Mouse (Mus musculus) heart, embryonic 12.5 days (tissue): Measurements from ENCODE around the gene 1810049J17Rik. TPM values are rescaled to one million over a fixed set of nuclear protein-coding genes. Genes with fewer than 3 reads are reported as not detected.
A peak's percentile ranks its signal among the peaks of the same experiment; 100 is the strongest.
"Not testable (repeated sequence)": the region's sequence is repeated elsewhere in the genome, so short reads cannot be mapped to it uniquely, and the experiment has no call there.

ENCODE experiments used
- ATAC-seq: fragments of 200-750 bp; cut with Nextera tagmentation; 2 replicates; pipeline ENCODE4 v1.8.0; 2017; ENCODE audit warnings: moderate TSS enrichment, moderate library complexity; ENCODE audit not compliant: insufficient number of reproducible peaks, low FRiP score
- H3K27ac ChIP-seq: fragments of 300-500 bp; sonication (generic); 2 replicates; pipeline ENCODE4 v1.5.1; 2016; ENCODE audit warnings: mild to moderate bottlenecking, moderate library complexity; ENCODE audit not compliant: poor library complexity, severe bottlenecking
- H3K27me3 ChIP-seq: fragments of 300-500 bp; sonication (generic); replicated peaks from 2 replicates; pipeline ENCODE4 v1.6.1; 2016; ENCODE audit warnings: mild to moderate bottlenecking, moderate library complexity
- H3K36me3 ChIP-seq: fragments of 300-500 bp; sonication (generic); 2 replicates; pipeline ENCODE4 v1.6.1; 2016; ENCODE audit warnings: mild to moderate bottlenecking, moderate library complexity
- H3K4me1 ChIP-seq: fragments of 300-500 bp; sonication (generic); replicated peaks from 2 replicates; pipeline ENCODE4 v1.6.1; 2016; ENCODE audit warnings: mild to moderate bottlenecking
- H3K4me2 ChIP-seq: fragments of 300-500 bp; sonication (generic); 2 replicates; pipeline ENCODE4 v1.6.1; 2016; ENCODE audit warnings: mild to moderate bottlenecking, moderate library complexity
- H3K4me3 ChIP-seq: fragments of 300-500 bp; sonication (generic); 2 replicates; pipeline ENCODE4 v1.5.1; 2016; ENCODE audit warnings: mild to moderate bottlenecking
- H3K9ac ChIP-seq: fragments of 300-500 bp; sonication (generic); 2 replicates; pipeline ENCODE4 v1.6.1; 2016; ENCODE audit warnings: mild to moderate bottlenecking, moderate library complexity
- H3K9me3 ChIP-seq: fragments of 300-500 bp; sonication (generic); replicated peaks from 2 replicates; pipeline ENCODE4 v1.6.1; 2016; ENCODE audit warnings: mild to moderate bottlenecking, moderate library complexity
- WGBS: fragments of 180-500 bp; shearing (Covaris S2); methylation state at CpG from one replicate; pipeline ENCODE4 v1.1.7; 2016; 5-methylcytosine and 5-hydroxymethylcytosine counted together
- polyA plus RNA-seq: library from polyadenylated mRNA; unstranded; fragments of >200 nt; fragmentation: Nextera tagmentation; extraction: Ambion mirVana; gene quantifications from 2 replicates; pipeline ENCODE4 v1.2.1, GENCODE M21; 2016

The 1810049J17Rik gene
- polyA plus RNA-seq = 0.50 and 0.73 TPM in 2 replicates

DNA sequence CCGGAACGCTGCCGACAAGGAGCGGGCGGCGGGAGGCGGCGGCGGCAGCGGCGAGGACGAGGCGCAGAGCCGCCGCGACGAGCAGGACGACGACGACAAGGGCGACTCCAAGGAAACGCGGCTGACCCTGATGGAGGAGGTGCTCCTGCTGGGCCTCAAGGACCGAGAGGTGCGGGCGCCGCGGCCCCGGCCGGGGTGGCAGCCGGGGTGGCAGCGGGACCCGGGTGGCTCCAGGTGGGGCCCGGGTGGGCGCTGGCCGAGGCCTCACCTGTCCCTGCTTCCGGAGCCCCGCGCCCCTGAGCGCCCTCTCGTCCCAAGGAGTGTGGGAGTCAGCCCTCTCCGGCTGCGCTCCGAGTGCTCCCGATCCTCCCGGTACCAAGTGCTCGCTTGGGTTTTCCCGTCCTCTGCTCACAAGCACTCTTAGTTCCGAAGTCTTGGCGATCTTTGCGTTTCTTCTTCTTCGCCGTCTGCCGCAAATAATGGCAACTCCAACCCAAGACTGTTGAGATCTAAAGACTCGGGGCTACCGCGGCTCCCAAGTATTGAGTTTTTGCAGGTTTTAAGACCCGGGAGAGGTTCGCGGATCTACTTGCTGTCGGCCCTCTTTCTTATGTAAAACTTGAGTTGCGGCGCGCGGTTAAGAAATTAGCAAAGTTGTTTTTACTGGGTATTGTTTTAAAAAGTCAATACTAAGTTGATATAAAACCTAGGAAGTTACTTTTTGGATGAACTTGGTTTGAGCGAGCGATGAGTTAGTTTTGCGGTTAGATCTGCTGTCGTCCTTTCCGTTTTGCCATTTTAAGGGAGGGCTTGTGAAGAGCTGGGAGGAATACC is at the start of gene 1810049J17Rik:
1810049J17Rik (minus strand) TSS at position 112 of the 834 bp plus-strand sequence.
- peak within 1 kb of the TSS; percentile 79 for H3K4me2 ChIP-seq
- ATAC-seq = peak; percentile 47

DNA sequence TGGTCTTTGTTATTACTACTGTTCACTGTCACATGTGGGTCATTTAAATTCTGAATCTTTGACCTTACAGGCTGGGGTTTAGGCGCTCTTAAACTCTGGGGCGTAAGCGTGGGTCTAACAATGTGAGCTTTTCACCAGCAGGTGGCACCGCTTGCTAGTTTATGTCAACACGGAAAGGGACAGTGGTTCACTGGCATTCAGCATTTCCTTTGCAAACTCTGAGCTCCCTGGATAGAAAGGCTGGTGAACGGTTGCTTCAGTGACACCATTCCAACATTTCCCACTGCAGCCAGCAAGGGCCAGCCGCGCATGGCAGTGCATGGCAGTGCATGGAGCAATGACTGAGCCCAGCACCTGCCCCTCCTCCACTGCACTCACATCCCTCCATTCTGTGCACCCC is 49.5 kb upstream of the 1810049J17Rik start:
- ATAC-seq = no peak; the same call in 1 of the 2 replicates
- H3K4me1 ChIP-seq = peaks cover 33% of the 10 kb centered on the region
- H3K27me3 ChIP-seq = 0 out of 2 replicates have a peak, but pooled peaks cover 6% of the 10 kb centered on the region
- H3K4me3 ChIP-seq = no peak overlapping the region
- peaks cover 13% of the 10 kb centered on the region; the same call in 1 of the 2 replicates for H3K36me3 ChIP-seq
- H3K27ac ChIP-seq = no peak overlapping the region
- no peaks in the 10 kb centered on the region for H3K9me3 ChIP-seq
- 6% methylated on average over 8 of the region's 8 CpGs for WGBS
- H3K4me2 ChIP-seq = no peak overlapping the region
- no peak overlapping the region for H3K9ac ChIP-seq

More for the DNA sequence above, at the start of gene 1810049J17Rik:
- H3K4me1 ChIP-seq = peaks cover 31% of the 10 kb centered on the region
- H3K27me3 ChIP-seq = no peaks in the 10 kb centered on the region
- H3K4me3 ChIP-seq = peak within 1 kb of the TSS; percentile 98
- peaks cover 6% of the 10 kb centered on the region; the same call in 1 of the 2 replicates for H3K36me3 ChIP-seq
- under 1% methylated on average over 68 of the region's 70 CpGs for WGBS
- H3K27ac ChIP-seq = peak within 1 kb of the TSS; percentile 96
- H3K9ac ChIP-seq = peak within 1 kb of the TSS; percentile 99
- no peaks in the 10 kb centered on the region for H3K9me3 ChIP-seq

GRCm38 (mm10) chr15:12370096-12370495 is 48.4 kb upstream of the 1810049J17Rik start:
- Histone ChIP-seq H3K27ac (no peak overlapping the region), H3K9me3 (no peaks in the 10 kb centered on the region), H3K9ac (no peak overlapping the region), H3K36me3 (peaks cover 18% of the 10 kb centered on the region), H3K27me3 (0 out of 2 replicates have a peak, but pooled peaks cover 6% of the 10 kb centered on the region), H3K4me3 (no peak overlapping the region), H3K4me1 (peaks cover 31% of the 10 kb centered on the region), H3K4me2 (no peak overlapping the region)
- WGBS = 84% methylated on average over 3 of the region's 3 CpGs
- ATAC-seq = no peak

- Histone ChIP-seq H3K27ac (no peak overlapping the region), H3K9ac (no peak overlapping the region), H3K4me2 (no peak overlapping the region), H3K9me3 (no peaks in the 10 kb centered on the region), H3K4me1 (peaks cover 29% of the 10 kb centered on the region), H3K27me3 (0 out of 2 replicates have a peak, but pooled peaks cover under 1% of the 10 kb centered on the region), H3K4me3 (no peak overlapping the region), H3K36me3 (peaks cover 15% of the 10 kb centered on the region)
- ATAC-seq = no peak
- 79% methylated on average over 4 of the region's 4 CpGs for WGBS
Observed at GRCm38 (mm10) chr15:12368850-12369249, 47.2 kb upstream of the 1810049J17Rik start.

GRCm38 (mm10) chr15:12368357-12368756 is 46.7 kb upstream of the 1810049J17Rik start:
- Histone ChIP-seq H3K9ac (no peak overlapping the region; the same call in 1 of the 2 replicates), H3K4me3 (no peak overlapping the region), H3K9me3 (no peaks in the 10 kb centered on the region), H3K27ac (peak overlapping the region; percentile 70), H3K27me3 (no peaks in the 10 kb centered on the region), H3K36me3 (peaks cover 15% of the 10 kb centered on the region), H3K4me2 (peak overlapping the region; percentile 46), H3K4me1 (peaks cover 29% of the 10 kb centered on the region)
- ATAC-seq = no peak
- 83% methylated on average over 11 of the region's 11 CpGs for WGBS

- Histone ChIP-seq H3K4me1 (peaks cover 29% of the 10 kb centered on the region), H3K9ac (no peak overlapping the region), H3K4me3 (0 out of 2 replicates have a peak overlapping the region, but pooled peaks have one; percentile 7), H3K27ac (peak overlapping the region; percentile 70), H3K4me2 (peak overlapping the region; percentile 46), H3K9me3 (no peaks in the 10 kb centered on the region), H3K36me3 (peaks cover 10% of the 10 kb centered on the region), H3K27me3 (no peaks in the 10 kb centered on the region)
- peak; percentile 88 for ATAC-seq
- 9% methylated on average over 13 of the region's 13 CpGs for WGBS
Observed at GRCm38 (mm10) chr15:12367306-12368080, 45.8 kb upstream of the 1810049J17Rik start.

GRCm38 (mm10) chr15:12366580-12367305 is 45.0 kb upstream of the 1810049J17Rik start:
- Histone ChIP-seq H3K4me2 (peak overlapping the region; percentile 46), H3K27ac (peak overlapping the region; percentile 70), H3K4me1 (peaks cover 29% of the 10 kb centered on the region)
- ATAC-seq, H3K4me3 ChIP-seq, H3K36me3 ChIP-seq, H3K27me3 ChIP-seq, H3K9me3 ChIP-seq, H3K9ac ChIP-seq: not testable (repeated sequence)
- 78% methylated on average over 11 of the region's 11 CpGs for WGBS

DNA sequence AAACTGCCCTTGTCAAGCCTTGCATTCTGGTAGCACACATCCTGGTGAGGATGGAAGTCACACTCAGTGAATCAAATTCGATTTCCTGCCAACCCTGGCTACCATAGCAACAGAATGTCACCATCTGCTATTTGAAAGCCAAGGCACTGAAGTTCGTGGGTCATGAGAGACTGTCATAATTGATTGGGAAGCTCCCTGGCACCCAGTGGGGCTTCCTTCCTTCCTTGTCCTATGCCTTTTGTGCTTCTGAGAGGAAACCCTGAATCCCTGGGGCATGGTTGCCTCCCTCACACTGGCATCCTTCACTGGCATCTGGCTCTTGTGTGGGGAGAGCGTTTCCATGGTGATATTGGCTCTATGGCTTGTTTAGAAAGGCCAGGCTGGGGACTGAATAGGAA is 44.4 kb upstream of the 1810049J17Rik start:
- no peaks in the 10 kb centered on the region for H3K27me3 ChIP-seq
- WGBS = 57% methylated on average over 3 of the region's 3 CpGs
- H3K36me3 ChIP-seq = peaks cover 12% of the 10 kb centered on the region
- H3K4me2 ChIP-seq = no peak overlapping the region
- H3K4me1 ChIP-seq = peaks cover 24% of the 10 kb centered on the region
- no peak overlapping the region for H3K27ac ChIP-seq
- no peak overlapping the region for H3K9ac ChIP-seq
- no peak overlapping the region for H3K4me3 ChIP-seq
- ATAC-seq = no peak
- H3K9me3 ChIP-seq = no peaks in the 10 kb centered on the region

DNA sequence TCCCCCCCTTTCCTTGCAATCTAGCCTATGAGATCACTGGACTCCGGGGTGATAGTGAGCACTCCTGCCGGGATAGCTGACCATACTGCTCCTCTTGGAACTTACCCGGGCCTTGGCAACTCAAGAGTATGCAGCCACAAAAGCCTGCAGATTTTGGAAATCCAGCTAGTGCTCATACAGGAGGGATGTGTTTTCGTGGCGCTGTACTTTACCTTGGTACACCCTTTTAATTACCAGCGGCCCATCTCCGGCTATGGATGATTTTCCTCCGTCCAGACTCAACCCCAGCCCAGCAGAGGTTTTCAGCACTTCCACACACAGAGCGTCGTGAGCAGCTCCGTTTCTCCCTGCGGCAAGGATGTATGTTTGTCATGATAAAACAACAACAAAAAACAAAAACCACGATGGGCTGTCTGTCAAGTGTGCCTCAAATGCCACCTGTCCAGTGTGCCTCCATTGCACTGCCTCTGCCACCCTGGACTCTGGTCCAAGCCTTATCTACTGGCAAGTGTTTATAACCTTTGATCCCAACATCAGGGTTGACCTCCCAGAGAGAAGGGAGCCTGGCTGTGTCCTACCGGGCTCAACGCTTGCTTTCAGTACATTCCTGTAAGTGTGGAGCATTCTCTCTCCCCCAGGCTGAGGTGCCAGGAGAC is 43.8 kb upstream of the 1810049J17Rik start:
- H3K36me3 ChIP-seq = peaks cover 14% of the 10 kb centered on the region
- H3K9me3 ChIP-seq = no peaks in the 10 kb centered on the region
- no peak overlapping the region for H3K9ac ChIP-seq
- ATAC-seq = no peak
- no peaks in the 10 kb centered on the region for H3K27me3 ChIP-seq
- H3K27ac ChIP-seq = no peak overlapping the region
- no peak overlapping the region for H3K4me3 ChIP-seq
- WGBS = 66% methylated on average over 15 of the region's 15 CpGs
- no peak overlapping the region for H3K4me2 ChIP-seq
- H3K4me1 ChIP-seq = peaks cover 24% of the 10 kb centered on the region

- H3K27ac ChIP-seq = no peak overlapping the region
- H3K4me3 ChIP-seq = no peak overlapping the region
- H3K4me2 ChIP-seq = no peak overlapping the region
- 87% methylated on average over 4 of the region's 4 CpGs for WGBS
- H3K9me3 ChIP-seq = no peaks in the 10 kb centered on the region
- peaks cover 18% of the 10 kb centered on the region for H3K36me3 ChIP-seq
- H3K9ac ChIP-seq = no peak overlapping the region
- H3K4me1 ChIP-seq = peaks cover 24% of the 10 kb centered on the region
- no peak for ATAC-seq
- no peaks in the 10 kb centered on the region for H3K27me3 ChIP-seq
Observed at GRCm38 (mm10) chr15:12364096-12364495, 42.4 kb upstream of the 1810049J17Rik start.
